Mouse (Mus musculus): Measurements from ENCODE around the gene Cep57l1. TPM values are rescaled to one million over a fixed set of nuclear protein-coding genes. Genes with fewer than 3 reads are reported as not detected.
A peak's percentile ranks its signal among the peaks of the same experiment; 100 is the strongest.

Cep57l1 gene
- polyA plus RNA-seq, 1 experiment from 2014 or later = 21.1 TPM

- H3K4me1 ChIP-seq = peaks cover 35% of the 10 kb centered on the region
- peak overlapping the region; percentile 81 for H3K4me2 ChIP-seq (replicated peaks)
- no peak for ATAC-seq (ENCODE audit: low FRiP score, low read depth)
- H3K36me3 ChIP-seq = no peaks in the 10 kb centered on the region
- H3K4me3 ChIP-seq = peak overlapping the region; percentile 29
- 0 out of 2 replicates have a peak overlapping the region, but pooled peaks have one; percentile 20 for H3K9ac ChIP-seq (replicated peaks)
- 77% methylated on average over 6 of the region's 6 CpGs for WGBS
- no peaks in the 10 kb centered on the region for H3K9me3 ChIP-seq
- H3K27me3 ChIP-seq = no peaks in the 10 kb centered on the region
- no peak overlapping the region for H3K27ac ChIP-seq (replicated peaks)
Measured at GRCm38 (mm10) chr10:41812566-41812965, 2.9 kb upstream of the Cep57l1 start.

- 1% methylated on average over 36 of the region's 36 CpGs for WGBS
- H3K9me3 ChIP-seq = no peaks in the 10 kb centered on the region
- H3K4me3 ChIP-seq = peak overlapping the region; percentile 79
- no peaks in the 10 kb centered on the region for H3K36me3 ChIP-seq
- H3K27me3 ChIP-seq = no peaks in the 10 kb centered on the region
- ATAC-seq (ENCODE audit: low FRiP score, low read depth) = no peak
- H3K27ac ChIP-seq (replicated peaks) = peak overlapping the region; percentile 96
- H3K4me2 ChIP-seq (replicated peaks) = peak overlapping the region; percentile 81
- peak overlapping the region; percentile 73 for H3K9ac ChIP-seq (replicated peaks)
- peaks cover 35% of the 10 kb centered on the region for H3K4me1 ChIP-seq
Measured at GRCm38 (mm10) chr10:41810564-41811455, 1.1 kb upstream of the Cep57l1 start.

DNA sequence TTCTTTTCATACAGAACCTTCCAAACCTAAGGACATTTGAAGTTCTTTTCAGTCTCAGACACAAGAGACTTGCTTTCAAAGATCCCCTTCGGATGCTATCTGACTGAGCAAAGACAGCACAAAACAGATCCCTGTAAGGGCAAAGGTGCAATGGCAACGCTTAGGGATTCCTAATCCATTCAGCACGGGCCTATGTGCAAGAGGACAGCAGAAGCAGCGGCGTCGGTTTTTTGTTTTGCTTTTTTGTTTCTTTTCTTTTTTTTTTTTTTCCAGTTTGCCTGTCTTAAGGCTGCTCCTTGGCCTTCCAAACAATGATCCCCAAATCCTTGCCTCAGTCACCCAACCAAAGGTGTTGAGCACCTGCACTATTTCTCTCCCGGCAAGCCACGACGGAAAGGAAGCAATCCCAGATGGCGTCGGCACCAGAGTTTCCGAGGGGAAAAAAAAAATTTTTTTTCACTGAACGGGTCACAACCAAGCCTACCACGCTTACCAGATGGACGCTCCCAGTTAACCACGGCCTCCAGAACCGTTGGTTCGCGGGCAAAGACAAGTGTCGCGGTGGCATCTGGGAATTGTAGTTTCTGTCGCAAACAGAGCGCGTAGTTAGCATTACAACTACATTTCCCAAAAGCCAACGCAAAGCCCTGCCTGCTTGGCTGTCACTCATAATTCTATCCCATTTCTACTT, 446 bp downstream of the Cep57l1 start:
- no peaks in the 10 kb centered on the region for H3K36me3 ChIP-seq
- H3K9ac ChIP-seq (replicated peaks) = peak overlapping the region; percentile 73
- H3K27me3 ChIP-seq = no peaks in the 10 kb centered on the region
- H3K4me3 ChIP-seq = peak overlapping the region; percentile 79
- 2% methylated on average over 25 of the region's 25 CpGs for WGBS
- H3K4me2 ChIP-seq (replicated peaks) = peak overlapping the region; percentile 81
- peaks cover 31% of the 10 kb centered on the region for H3K4me1 ChIP-seq
- no peaks in the 10 kb centered on the region for H3K9me3 ChIP-seq
- peak; percentile 82 for ATAC-seq (ENCODE audit: low FRiP score, low read depth)
- peak overlapping the region; percentile 96 for H3K27ac ChIP-seq (replicated peaks)

- no peak overlapping the region for H3K4me3 ChIP-seq
- no peaks in the 10 kb centered on the region for H3K27me3 ChIP-seq
- WGBS = 92% methylated on average over 2 of the region's 2 CpGs
- no peak overlapping the region for H3K27ac ChIP-seq (replicated peaks)
- no peak for ATAC-seq (ENCODE audit: low FRiP score, low read depth)
- peaks cover 22% of the 10 kb centered on the region for H3K36me3 ChIP-seq
- peaks cover 16% of the 10 kb centered on the region; the same call in 1 of the 2 replicates for H3K9me3 ChIP-seq
- H3K4me1 ChIP-seq = 0 out of 2 replicates have a peak, but pooled peaks cover 3% of the 10 kb centered on the region
- H3K9ac ChIP-seq (replicated peaks) = no peak overlapping the region
- no peak overlapping the region for H3K4me2 ChIP-seq (replicated peaks)
Measured at GRCm38 (mm10) chr10:41805729-41806355, 3.8 kb downstream of the Cep57l1 start.

- no peak for ATAC-seq (ENCODE audit: low FRiP score, low read depth)
- no peak overlapping the region for H3K9ac ChIP-seq (replicated peaks)
- no peaks in the 10 kb centered on the region for H3K27me3 ChIP-seq
- peaks cover 33% of the 10 kb centered on the region for H3K36me3 ChIP-seq
- H3K4me2 ChIP-seq (replicated peaks) = no peak overlapping the region
- H3K9me3 ChIP-seq = peaks cover 25% of the 10 kb centered on the region
- H3K4me3 ChIP-seq = no peak overlapping the region
- H3K27ac ChIP-seq (replicated peaks) = no peak overlapping the region
- 91% methylated on average over 3 of the region's 3 CpGs for WGBS
- 0 out of 2 replicates have a peak, but pooled peaks cover 2% of the 10 kb centered on the region for H3K4me1 ChIP-seq
Measured at GRCm38 (mm10) chr10:41804711-41805110, 5.0 kb downstream of the Cep57l1 start.

GRCm38 (mm10) chr10:41803467-41803866, 6.2 kb downstream of the Cep57l1 start:
- Histone ChIP-seq H3K36me3 (peaks cover 45% of the 10 kb centered on the region), H3K4me3 (no peak overlapping the region), H3K27ac (replicated peaks) (no peak overlapping the region), H3K4me1 (no peaks in the 10 kb centered on the region), H3K27me3 (no peaks in the 10 kb centered on the region), H3K9ac (replicated peaks) (no peak overlapping the region), H3K9me3 (peaks cover 29% of the 10 kb centered on the region), H3K4me2 (replicated peaks) (no peak overlapping the region)
- 97% methylated on average over 8 of the region's 8 CpGs for WGBS
- no peak for ATAC-seq (ENCODE audit: low FRiP score, low read depth)

- WGBS = 96% methylated on average over 8 of the region's 8 CpGs
- Histone ChIP-seq H3K27me3 (no peaks in the 10 kb centered on the region), H3K9me3 (peaks cover 44% of the 10 kb centered on the region), H3K4me1 (no peaks in the 10 kb centered on the region), H3K4me3 (no peak overlapping the region), H3K27ac (replicated peaks) (no peak overlapping the region), H3K36me3 (peaks cover 63% of the 10 kb centered on the region), H3K4me2 (replicated peaks) (no peak overlapping the region), H3K9ac (replicated peaks) (no peak overlapping the region)
- ATAC-seq (ENCODE audit: low FRiP score, low read depth) = no peak
Measured at GRCm38 (mm10) chr10:41797253-41797652, 12.4 kb downstream of the Cep57l1 start.

- Histone ChIP-seq H3K9me3 (peaks cover 22% of the 10 kb centered on the region), H3K27ac (replicated peaks) (no peak overlapping the region), H3K4me3 (no peak overlapping the region), H3K9ac (replicated peaks) (no peak overlapping the region), H3K36me3 (peaks cover 15% of the 10 kb centered on the region), H3K4me2 (replicated peaks) (no peak overlapping the region), H3K27me3 (no peaks in the 10 kb centered on the region), H3K4me1 (no peaks in the 10 kb centered on the region)
- WGBS = 93% methylated on average over 6 of the region's 6 CpGs
- no peak for ATAC-seq (ENCODE audit: low FRiP score, low read depth)
Measured at GRCm38 (mm10) chr10:41792375-41792774, 17.3 kb downstream of the Cep57l1 start.

GRCm38 (mm10) chr10:41767254-41767653, 42.4 kb downstream of the Cep57l1 start:
- Histone ChIP-seq H3K4me2 (replicated peaks) (no peak overlapping the region), H3K9ac (replicated peaks) (no peak overlapping the region), H3K27ac (replicated peaks) (no peak overlapping the region), H3K9me3 (no peaks in the 10 kb centered on the region), H3K36me3 (no peaks in the 10 kb centered on the region), H3K27me3 (no peaks in the 10 kb centered on the region), H3K4me3 (no peak overlapping the region), H3K4me1 (no peaks in the 10 kb centered on the region)
- WGBS = 91% methylated on average over 6 of the region's 6 CpGs
- no peak for ATAC-seq (ENCODE audit: low FRiP score, low read depth)

DNA sequence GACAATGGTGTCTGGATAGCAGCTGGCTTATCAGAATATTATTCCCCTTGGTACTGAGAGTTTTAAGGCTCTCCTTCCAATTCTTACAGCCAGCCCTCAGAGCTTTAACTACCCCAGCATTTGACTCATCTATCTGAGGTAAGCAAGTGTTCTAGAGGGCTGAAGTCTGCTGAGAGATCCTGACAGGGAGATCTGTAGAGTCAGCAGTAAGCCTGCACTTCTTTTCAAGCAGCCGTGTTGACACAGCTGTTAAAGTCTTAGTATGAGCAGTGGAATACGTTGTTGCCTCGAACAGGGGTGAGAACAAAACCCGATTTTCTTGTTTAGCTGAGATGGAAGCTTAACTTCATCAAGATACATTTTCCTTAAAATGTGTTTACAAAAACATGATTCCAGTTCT, 43.4 kb downstream of the Cep57l1 start:
- ATAC-seq (ENCODE audit: low FRiP score, low read depth) = no peak

DNA sequence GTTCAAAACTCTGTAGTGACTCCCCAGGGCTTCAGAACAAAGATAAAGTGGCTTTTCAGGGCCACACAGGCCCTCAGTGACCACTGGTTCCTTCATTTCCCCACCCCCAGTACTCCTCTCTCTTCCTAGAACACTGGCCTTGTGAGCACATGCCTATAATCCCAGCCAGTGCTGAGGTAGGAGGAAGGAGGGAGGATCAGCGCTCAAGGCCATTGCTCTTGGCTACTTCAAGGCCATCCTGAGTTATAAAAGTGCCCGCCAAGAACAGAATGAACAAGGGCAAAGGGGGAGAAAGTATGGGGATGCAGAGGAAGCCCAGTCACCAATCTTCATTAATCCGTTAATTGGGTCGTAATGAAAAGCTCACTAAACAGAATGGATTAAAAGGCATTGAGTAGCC, 44.1 kb downstream of the Cep57l1 start:
- WGBS = 93% methylated on average over 4 of the region's 4 CpGs
- Histone ChIP-seq H3K9me3 (no peaks in the 10 kb centered on the region), H3K36me3 (no peaks in the 10 kb centered on the region), H3K27me3 (no peaks in the 10 kb centered on the region), H3K4me3 (no peak overlapping the region), H3K4me2 (replicated peaks) (no peak overlapping the region), H3K27ac (replicated peaks) (no peak overlapping the region), H3K4me1 (no peaks in the 10 kb centered on the region), H3K9ac (replicated peaks) (no peak overlapping the region)
- ATAC-seq (ENCODE audit: low FRiP score, low read depth) = no peak

More for the DNA sequence above, 43.4 kb downstream of the Cep57l1 start:
- Histone ChIP-seq H3K9me3 (no peaks in the 10 kb centered on the region), H3K4me2 (replicated peaks) (no peak overlapping the region), H3K36me3 (no peaks in the 10 kb centered on the region), H3K27ac (replicated peaks) (no peak overlapping the region), H3K4me3 (no peak overlapping the region), H3K9ac (replicated peaks) (no peak overlapping the region), H3K27me3 (no peaks in the 10 kb centered on the region), H3K4me1 (no peaks in the 10 kb centered on the region)
- 75% methylated on average over 4 of the region's 4 CpGs for WGBS

Measured in midbrain, embryonic 12.5 days (tissue).